Mouse (Mus musculus): Measurements from ENCODE around the gene Obscn. TPM values are rescaled to one million over a fixed set of nuclear protein-coding genes. Genes with fewer than 3 reads are reported as not detected.
"Not testable (repeated sequence)": the region's sequence is repeated elsewhere in the genome, so short reads cannot be mapped to it uniquely, and the experiment has no call there.

The Obscn gene
- polyA plus RNA-seq, 1 experiment: 0.43 TPM

GRCm38 (mm10) chr11:58955143-58955867 lies 180.9 kb downstream of the Obscn start:
- Histone ChIP-seq H3K4me3 (replicated peaks; ENCODE audit: insufficient read depth, low read depth, low read length) (peak overlapping the region; percentile 92), H3K27ac (ENCODE audit: insufficient read depth, low read length) (peak overlapping the region; percentile 77), H3K27me3 (ENCODE audit: control insufficient read depth, insufficient read depth, low read length) (no peaks in the 10 kb centered on the region), H3K4me1 (ENCODE audit: control insufficient read depth, insufficient read depth, low read length) (peaks cover 12% of the 10 kb centered on the region; the same call in 1 of the 2 replicates)
- DNase-seq: peak in 1 of 2 experiments; percentile 30
- TF ChIP-seq POLR2A (IDR thresholded peaks at IDR 0.05; ENCODE audit: borderline replicate concordance, insufficient read depth, low read length) (no peak), CTCF (IDR thresholded peaks at IDR 0.05; ENCODE audit: borderline replicate concordance, insufficient read depth, low read depth, low read length) (no peak)
- under 1% methylated on average over 20 of the region's 20 CpGs for WGBS

- H3K27ac ChIP-seq (ENCODE audit: insufficient read depth, low read length): peak within 1 kb of the TSS; percentile 99
- no peaks in the 10 kb centered on the region for H3K27me3 ChIP-seq (ENCODE audit: control insufficient read depth, insufficient read depth, low read length)
- peak within 1 kb of the TSS; percentile 92 for H3K4me3 ChIP-seq (replicated peaks; ENCODE audit: insufficient read depth, low read depth, low read length)
- under 1% methylated on average over 49 of the region's 49 CpGs for WGBS
- peaks cover 12% of the 10 kb centered on the region; the same call in 1 of the 2 replicates for H3K4me1 ChIP-seq (ENCODE audit: control insufficient read depth, insufficient read depth, low read length)
- peak; percentile 53; the same call in 1 of the 2 replicates for TF ChIP-seq CTCF (IDR thresholded peaks at IDR 0.05; ENCODE audit: borderline replicate concordance, insufficient read depth, low read depth, low read length)
- TF ChIP-seq POLR2A (IDR thresholded peaks at IDR 0.05; ENCODE audit: borderline replicate concordance, insufficient read depth, low read length): peak; percentile 93; the same call in 1 of the 2 replicates
- DNase-seq: peak; percentile 90 to 98
Observed at GRCm38 (mm10) chr11:58954420-58955142, 181.6 kb downstream of the Obscn start, which contains the start of the genes Hist3h2a and Trim17. Gene Hist3h2a (plus strand): TSS chr11:58954685. Gene Trim17 (plus strand): TSS chr11:58954685.

- H3K27me3 ChIP-seq (ENCODE audit: control insufficient read depth, insufficient read depth, low read length); DNase-seq: not testable (repeated sequence)
- peaks cover 12% of the 10 kb centered on the region; the same call in 1 of the 2 replicates for H3K4me1 ChIP-seq (ENCODE audit: control insufficient read depth, insufficient read depth, low read length)
- peak overlapping the region; percentile 99 for H3K27ac ChIP-seq (ENCODE audit: insufficient read depth, low read length)
- 0% methylated on average over 17 of the region's 17 CpGs for WGBS
- peak overlapping the region; percentile 72 for H3K4me3 ChIP-seq (replicated peaks; ENCODE audit: insufficient read depth, low read depth, low read length)
Observed at GRCm38 (mm10) chr11:58954170-58954419, 182.1 kb downstream of the Obscn start.

GRCm38 (mm10) chr11:58953351-58954169 lies 182.6 kb downstream of the Obscn start:
- H3K4me3 ChIP-seq (replicated peaks; ENCODE audit: insufficient read depth, low read depth, low read length): peak overlapping the region; percentile 76
- no peak for TF ChIP-seq POLR2A (IDR thresholded peaks at IDR 0.05; ENCODE audit: borderline replicate concordance, insufficient read depth, low read length)
- no peak for TF ChIP-seq CTCF (IDR thresholded peaks at IDR 0.05; ENCODE audit: borderline replicate concordance, insufficient read depth, low read depth, low read length)
- peak in 1 of 2 experiments; percentile 45 for DNase-seq
- under 1% methylated on average over 33 of the region's 33 CpGs for WGBS
- no peaks in the 10 kb centered on the region for H3K27me3 ChIP-seq (ENCODE audit: control insufficient read depth, insufficient read depth, low read length)
- H3K27ac ChIP-seq (ENCODE audit: insufficient read depth, low read length): peak overlapping the region; percentile 99
- peaks cover 12% of the 10 kb centered on the region; the same call in 1 of the 2 replicates for H3K4me1 ChIP-seq (ENCODE audit: control insufficient read depth, insufficient read depth, low read length)

- H3K27ac ChIP-seq (ENCODE audit: insufficient read depth, low read length): peak overlapping the region; percentile 49; the same call in 1 of the 2 replicates
- peaks cover 6% of the 10 kb centered on the region for H3K4me1 ChIP-seq (ENCODE audit: control insufficient read depth, insufficient read depth, low read length)
- no peak for TF ChIP-seq POLR2A (IDR thresholded peaks at IDR 0.05; ENCODE audit: borderline replicate concordance, insufficient read depth, low read length)
- no peak for TF ChIP-seq CTCF (IDR thresholded peaks at IDR 0.05; ENCODE audit: borderline replicate concordance, insufficient read depth, low read depth, low read length)
- DNase-seq: no peak
- H3K4me3 ChIP-seq (replicated peaks; ENCODE audit: insufficient read depth, low read depth, low read length): no peak overlapping the region
- 33% methylated on average over 5 of the region's 5 CpGs for WGBS
- no peaks in the 10 kb centered on the region for H3K27me3 ChIP-seq (ENCODE audit: control insufficient read depth, insufficient read depth, low read length)
Observed at GRCm38 (mm10) chr11:58951210-58951609, 185.0 kb downstream of the Obscn start.

DNA sequence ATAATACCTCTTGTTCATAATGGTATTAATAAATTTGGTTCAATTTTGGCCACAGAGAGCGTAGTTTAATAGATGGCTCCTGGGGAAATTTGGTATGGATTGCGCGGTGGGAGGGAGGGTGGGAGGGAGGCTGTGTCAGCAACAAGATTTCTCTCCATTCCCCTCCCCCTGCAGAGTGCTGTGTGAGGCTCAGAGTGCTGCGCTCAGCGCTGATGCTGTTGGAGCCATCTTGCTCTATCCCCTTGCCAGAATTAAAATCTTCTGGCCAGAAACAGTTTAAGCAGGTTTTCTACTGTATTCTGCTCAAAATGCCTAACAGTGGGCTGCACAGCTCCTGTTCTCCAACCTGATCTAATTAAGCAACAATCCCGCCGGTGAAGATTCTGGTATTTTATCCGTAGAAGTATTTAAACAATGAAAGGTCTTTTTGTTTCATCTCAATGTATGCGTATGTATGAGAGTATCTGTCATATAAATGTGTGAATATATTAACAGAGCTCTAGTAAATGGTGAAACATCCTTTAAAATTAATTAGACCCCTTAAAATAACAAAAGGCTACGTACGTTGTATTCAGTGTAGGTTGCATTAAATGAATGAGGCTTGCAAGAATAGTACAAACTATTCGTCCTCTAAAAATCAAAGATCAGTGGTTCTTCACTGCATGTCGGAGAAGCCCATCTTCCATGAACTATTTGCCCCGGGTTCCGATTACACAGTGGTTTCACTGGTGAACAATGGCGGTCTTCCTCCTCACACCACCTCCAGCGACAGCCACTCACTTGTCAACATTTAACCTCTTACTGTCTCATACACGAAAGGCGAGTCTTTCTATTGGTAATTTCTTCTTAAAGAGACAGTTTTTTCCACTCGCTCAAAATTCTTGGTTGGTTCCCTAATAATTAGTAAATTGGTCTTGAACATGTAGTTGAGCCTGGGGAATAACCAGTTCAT lies 186.4 kb downstream of the Obscn start:
- Histone ChIP-seq H3K4me1 (ENCODE audit: control insufficient read depth, insufficient read depth, low read length) (peaks cover 6% of the 10 kb centered on the region), H3K4me3 (replicated peaks; ENCODE audit: insufficient read depth, low read depth, low read length) (peak overlapping the region; percentile 91), H3K27ac (ENCODE audit: insufficient read depth, low read length) (peak overlapping the region; percentile 95), H3K27me3 (ENCODE audit: control insufficient read depth, insufficient read depth, low read length) (no peaks in the 10 kb centered on the region)
- no peak for TF ChIP-seq CTCF (IDR thresholded peaks at IDR 0.05; ENCODE audit: borderline replicate concordance, insufficient read depth, low read depth, low read length)
- TF ChIP-seq POLR2A (IDR thresholded peaks at IDR 0.05; ENCODE audit: borderline replicate concordance, insufficient read depth, low read length): peak; percentile 73; the same call in 1 of the 2 replicates
- DNase-seq: peak; percentile 76 to 87
- WGBS: 1% methylated on average over 20 of the region's 20 CpGs
